Mouse (Mus musculus): ENCODE data around the gene Foxn2. TPM values are rescaled to one million over a fixed set of nuclear protein-coding genes. Genes with fewer than 3 reads are reported as not detected.
A peak's percentile ranks its signal among the peaks of the same experiment; 100 is the strongest.

Gene Foxn2
- polyA plus RNA-seq, 1 experiment: 4.3 TPM

GRCm38 (mm10) chr17:88508846-88509508 is 68.5 kb downstream of the Foxn2 start:
- TF ChIP-seq REST (IDR thresholded peaks at IDR 0.05; ENCODE audit: insufficient read depth, insufficient read length) (no peak), POLR2AphosphoS2 (IDR thresholded peaks at IDR 0.05; ENCODE audit: insufficient read length, low read depth) (no peak), TCF12 (IDR thresholded peaks at IDR 0.05; ENCODE audit: insufficient read depth, poor library complexity, severe bottlenecking) (no peak), TCF3 (IDR thresholded peaks at IDR 0.05; ENCODE audit: insufficient read length, low read depth) (no peak), USF1 (IDR thresholded peaks at IDR 0.05; ENCODE audit: low read depth) (no peak), MYOG (IDR thresholded peaks at IDR 0.05; ENCODE audit: control insufficient read depth in 1 of 3, insufficient read depth in 1 of 3, insufficient read length in 2 of 3, low read depth in 2 of 3) (no peak), MYOD1 (IDR thresholded peaks at IDR 0.05; ENCODE audit: control insufficient read depth in 1 of 3, insufficient read length in 2 of 3, low read depth in 2 of 3) (no peak), E2F4 (IDR thresholded peaks at IDR 0.05; ENCODE audit: insufficient read depth) (no peak), SRF (IDR thresholded peaks at IDR 0.05; ENCODE audit: control insufficient read depth, insufficient read length, low read depth) (no peak), MAX (IDR thresholded peaks at IDR 0.05; ENCODE audit: low read depth) (no peak), CEBPB (IDR thresholded peaks at IDR 0.05; ENCODE audit: insufficient read depth, poor library complexity, severe bottlenecking) (no peak), POLR2A (IDR thresholded peaks at IDR 0.05; ENCODE audit: insufficient read length, low read depth) (no peak)
- peak overlapping the region; percentile 2 for H3K4me3 ChIP-seq
- no peak overlapping the region for H3ac ChIP-seq (ENCODE audit: control insufficient read depth, insufficient read length)
- no peaks in the 10 kb centered on the region for H3K36me3 ChIP-seq (ENCODE audit: control insufficient read depth, insufficient read depth)
- no peaks in the 10 kb centered on the region for H3K79me2 ChIP-seq (ENCODE audit: control insufficient read depth, insufficient read depth)
- no peaks in the 10 kb centered on the region for H3K27me3 ChIP-seq (ENCODE audit: control insufficient read depth, insufficient read depth, insufficient read length)
- peak overlapping the region; percentile 74 for H3K4me2 ChIP-seq (ENCODE audit: low read depth)

GRCm38 (mm10) chr17:88509999-88510398 is 69.5 kb downstream of the Foxn2 start:
- Histone ChIP-seq H3K27me3 (ENCODE audit: control insufficient read depth, insufficient read depth, insufficient read length) (no peaks in the 10 kb centered on the region), H3K4me2 (ENCODE audit: low read depth) (no peak overlapping the region), H3ac (ENCODE audit: control insufficient read depth, insufficient read length) (no peak overlapping the region), H3K36me3 (ENCODE audit: control insufficient read depth, insufficient read depth) (no peaks in the 10 kb centered on the region), H3K4me3 (no peak overlapping the region), H3K79me2 (ENCODE audit: control insufficient read depth, insufficient read depth) (no peaks in the 10 kb centered on the region)
- TF ChIP-seq POLR2A (IDR thresholded peaks at IDR 0.05; ENCODE audit: insufficient read length, low read depth) (no peak), MYOD1 (IDR thresholded peaks at IDR 0.05; ENCODE audit: control insufficient read depth in 1 of 3, insufficient read length in 2 of 3, low read depth in 2 of 3) (no peak), MAX (IDR thresholded peaks at IDR 0.05; ENCODE audit: low read depth) (no peak), USF1 (IDR thresholded peaks at IDR 0.05; ENCODE audit: low read depth) (no peak), MYOG (IDR thresholded peaks at IDR 0.05; ENCODE audit: control insufficient read depth in 1 of 3, insufficient read depth in 1 of 3, insufficient read length in 2 of 3, low read depth in 2 of 3) (no peak), POLR2AphosphoS2 (IDR thresholded peaks at IDR 0.05; ENCODE audit: insufficient read length, low read depth) (no peak), CEBPB (IDR thresholded peaks at IDR 0.05; ENCODE audit: insufficient read depth, poor library complexity, severe bottlenecking) (no peak), TCF3 (IDR thresholded peaks at IDR 0.05; ENCODE audit: insufficient read length, low read depth) (no peak), TCF12 (IDR thresholded peaks at IDR 0.05; ENCODE audit: insufficient read depth, poor library complexity, severe bottlenecking) (no peak), E2F4 (IDR thresholded peaks at IDR 0.05; ENCODE audit: insufficient read depth) (no peak), REST (IDR thresholded peaks at IDR 0.05; ENCODE audit: insufficient read depth, insufficient read length) (no peak), SRF (IDR thresholded peaks at IDR 0.05; ENCODE audit: control insufficient read depth, insufficient read length, low read depth) (no peak)

- no peak overlapping the region for H3K4me3 ChIP-seq
- TF ChIP-seq MYOD1 (IDR thresholded peaks at IDR 0.05; ENCODE audit: control insufficient read depth in 1 of 3, insufficient read length in 2 of 3, low read depth in 2 of 3) (no peak), MYOG (IDR thresholded peaks at IDR 0.05; ENCODE audit: control insufficient read depth in 1 of 3, insufficient read depth in 1 of 3, insufficient read length in 2 of 3, low read depth in 2 of 3) (no peak), CEBPB (IDR thresholded peaks at IDR 0.05; ENCODE audit: insufficient read depth, poor library complexity, severe bottlenecking) (no peak), SRF (IDR thresholded peaks at IDR 0.05; ENCODE audit: control insufficient read depth, insufficient read length, low read depth) (no peak), E2F4 (IDR thresholded peaks at IDR 0.05; ENCODE audit: insufficient read depth) (no peak), POLR2AphosphoS2 (IDR thresholded peaks at IDR 0.05; ENCODE audit: insufficient read length, low read depth) (no peak), MAX (IDR thresholded peaks at IDR 0.05; ENCODE audit: low read depth) (no peak), POLR2A (IDR thresholded peaks at IDR 0.05; ENCODE audit: insufficient read length, low read depth) (no peak), TCF12 (IDR thresholded peaks at IDR 0.05; ENCODE audit: insufficient read depth, poor library complexity, severe bottlenecking) (no peak), TCF3 (IDR thresholded peaks at IDR 0.05; ENCODE audit: insufficient read length, low read depth) (no peak), REST (IDR thresholded peaks at IDR 0.05; ENCODE audit: insufficient read depth, insufficient read length) (no peak), USF1 (IDR thresholded peaks at IDR 0.05; ENCODE audit: low read depth) (no peak)
- no peaks in the 10 kb centered on the region for H3K36me3 ChIP-seq (ENCODE audit: control insufficient read depth, insufficient read depth)
- no peak overlapping the region for H3ac ChIP-seq (ENCODE audit: control insufficient read depth, insufficient read length)
- no peaks in the 10 kb centered on the region for H3K79me2 ChIP-seq (ENCODE audit: control insufficient read depth, insufficient read depth)
- no peaks in the 10 kb centered on the region for H3K27me3 ChIP-seq (ENCODE audit: control insufficient read depth, insufficient read depth, insufficient read length)
- no peak overlapping the region for H3K4me2 ChIP-seq (ENCODE audit: low read depth)
Measured at GRCm38 (mm10) chr17:88511095-88511551, 70.6 kb downstream of the Foxn2 start.

GRCm38 (mm10) chr17:88516477-88516876 is 76.0 kb downstream of the Foxn2 start:
- H3ac ChIP-seq (ENCODE audit: control insufficient read depth, insufficient read length): no peak overlapping the region
- TF ChIP-seq TCF12 (IDR thresholded peaks at IDR 0.05; ENCODE audit: insufficient read depth, poor library complexity, severe bottlenecking) (no peak), CEBPB (IDR thresholded peaks at IDR 0.05; ENCODE audit: insufficient read depth, poor library complexity, severe bottlenecking) (peak; percentile 32; the same call in 1 of the 2 replicates)
- H3K4me2 ChIP-seq (ENCODE audit: low read depth): no peak overlapping the region
- no peak overlapping the region for H3K4me3 ChIP-seq
- H3K27me3 ChIP-seq (ENCODE audit: control insufficient read depth, insufficient read depth, insufficient read length): no peaks in the 10 kb centered on the region
- H3K79me2 ChIP-seq (ENCODE audit: control insufficient read depth, insufficient read depth): no peaks in the 10 kb centered on the region
- H3K36me3 ChIP-seq (ENCODE audit: control insufficient read depth, insufficient read depth): no peaks in the 10 kb centered on the region
